Mouse (Mus musculus): ENCODE measurements around the gene Ccdc85b. TPM values are rescaled to one million over a fixed set of nuclear protein-coding genes. Genes with fewer than 3 reads are reported as not detected.

Gene Ccdc85b
- polyA plus RNA-seq, 1 experiment from 2014 or later: 12.9 TPM

DNA sequence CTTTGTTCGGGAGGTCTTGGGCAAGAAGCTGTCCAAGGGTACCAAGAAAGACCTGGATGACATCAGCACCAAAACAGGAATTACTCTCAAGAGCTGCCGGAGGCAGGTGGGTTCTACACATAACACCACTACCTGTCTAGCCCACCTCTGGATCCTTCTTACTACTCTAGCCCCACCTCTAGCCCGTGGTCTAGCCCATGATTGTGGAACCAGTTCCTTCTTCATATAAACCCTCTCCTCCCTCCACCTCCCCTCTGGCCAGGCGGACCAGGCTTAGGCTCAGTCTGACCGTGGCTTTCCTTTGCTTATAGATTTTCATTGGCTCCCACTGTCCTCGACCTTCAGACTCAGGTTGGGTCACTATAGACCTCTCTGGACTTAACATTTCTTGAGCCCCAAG is 3.7 kb upstream of the Ccdc85b start:
- Histone ChIP-seq H3K4me1 (peaks cover 27% of the 10 kb centered on the region), H3K9me3 (no peaks in the 10 kb centered on the region), H3K4me2 (replicated peaks) (peak overlapping the region; percentile 94), H3K27me3 (replicated peaks) (no peaks in the 10 kb centered on the region; the same call in 1 of the 2 replicates), H3K9ac (peak overlapping the region; percentile 78; the same call in 1 of the 2 replicates), H3K4me3 (peak overlapping the region; percentile 73), H3K36me3 (peaks cover 28% of the 10 kb centered on the region), H3K27ac (no peak overlapping the region)
- no peak for ATAC-seq (ENCODE audit: low FRiP score, low read depth)
- WGBS: 89% methylated on average over 6 of the region's 6 CpGs

DNA sequence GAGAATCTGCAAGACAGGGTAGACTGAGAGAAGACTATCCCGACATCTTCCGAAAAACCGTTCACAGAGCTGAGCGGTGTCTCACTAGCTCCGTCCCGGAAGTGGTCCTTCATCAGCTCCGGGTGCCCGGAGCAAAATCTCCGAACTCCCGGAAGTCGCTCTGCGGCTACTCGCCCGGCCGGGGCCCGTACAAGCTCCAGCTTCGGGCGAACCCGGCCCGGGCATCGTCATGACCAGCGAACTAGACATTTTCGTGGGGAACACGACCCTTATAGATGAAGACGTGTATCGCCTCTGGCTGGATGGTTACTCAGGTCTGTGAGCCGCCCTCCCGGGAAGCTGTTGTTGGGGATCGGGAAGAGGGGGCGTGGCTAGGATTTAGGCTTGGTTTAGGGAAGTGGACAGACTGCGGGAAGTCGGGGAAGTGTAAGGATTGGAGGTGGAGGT is 2.8 kb upstream of the Ccdc85b start, which contains the start of gene Fibp:
Gene Fibp (plus strand): TSS at position 151 of the 447 bp plus-strand sequence.
- Histone ChIP-seq H3K36me3 (peaks cover 19% of the 10 kb centered on the region), H3K4me1 (peaks cover 37% of the 10 kb centered on the region), H3K9me3 (no peaks in the 10 kb centered on the region), H3K4me3 (peak within 1 kb of the TSS; percentile 73), H3K27ac (no peak within 1 kb of the TSS), H3K9ac (peak within 1 kb of the TSS; percentile 78), H3K4me2 (replicated peaks) (peak within 1 kb of the TSS; percentile 94), H3K27me3 (replicated peaks) (no peaks in the 10 kb centered on the region; the same call in 1 of the 2 replicates)
- WGBS: under 1% methylated on average over 32 of the region's 32 CpGs
- peak; percentile 54; the same call in 1 of the 2 replicates for ATAC-seq (ENCODE audit: low FRiP score, low read depth)

DNA sequence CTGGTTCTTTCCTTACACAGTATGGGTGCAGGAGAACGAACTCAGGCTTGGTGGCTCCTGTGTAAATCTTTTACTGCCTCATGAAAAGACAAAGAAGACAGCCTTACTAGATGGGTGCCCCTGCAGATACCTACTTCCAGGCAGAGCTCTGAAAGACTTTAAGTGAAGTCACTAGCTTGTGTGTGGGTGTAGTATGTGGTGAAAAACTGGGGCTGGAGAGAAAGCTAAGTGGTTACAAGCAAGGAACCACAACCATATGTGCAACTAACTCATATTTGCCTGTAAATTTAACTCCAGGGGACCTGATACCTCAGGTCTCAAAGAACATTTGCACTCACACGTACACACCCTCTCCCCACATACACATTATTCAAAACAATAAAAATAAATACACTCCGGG is 2.2 kb upstream of the Ccdc85b start:
- Histone ChIP-seq H3K4me3 (peak overlapping the region; percentile 73), H3K9me3 (no peaks in the 10 kb centered on the region), H3K4me1 (peaks cover 43% of the 10 kb centered on the region), H3K27me3 (replicated peaks) (no peaks in the 10 kb centered on the region; the same call in 1 of the 2 replicates), H3K27ac (no peak overlapping the region), H3K9ac (peak overlapping the region; percentile 78), H3K4me2 (replicated peaks) (peak overlapping the region; percentile 94), H3K36me3 (peaks cover 13% of the 10 kb centered on the region)
- 22% methylated on average over 3 of the region's 3 CpGs for WGBS
- ATAC-seq (ENCODE audit: low FRiP score, low read depth): no peak

DNA sequence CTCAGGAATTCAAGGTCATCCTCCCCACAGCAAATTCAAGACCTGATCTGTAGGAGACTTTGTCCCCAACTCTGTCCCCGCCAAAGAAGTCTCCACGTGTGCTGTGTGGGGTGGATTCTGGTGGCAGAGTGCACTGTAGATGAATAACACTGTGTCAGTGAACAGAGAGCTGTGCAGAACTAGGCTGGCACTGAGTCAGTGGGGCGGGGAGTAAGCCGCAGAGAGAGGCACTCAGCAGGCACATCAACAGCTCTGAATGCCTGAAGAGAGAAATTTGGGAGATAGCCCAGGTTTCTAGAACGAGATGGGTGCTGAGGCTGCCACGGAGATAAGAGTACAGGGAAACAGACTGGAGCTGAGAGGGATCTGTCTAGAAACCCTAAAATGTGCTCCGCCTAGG is 1.3 kb upstream of the Ccdc85b start:
- Histone ChIP-seq H3K27ac (no peak overlapping the region), H3K36me3 (peaks cover 19% of the 10 kb centered on the region), H3K4me1 (peaks cover 42% of the 10 kb centered on the region), H3K27me3 (replicated peaks) (no peaks in the 10 kb centered on the region; the same call in 1 of the 2 replicates), H3K9me3 (no peaks in the 10 kb centered on the region), H3K9ac (no peak overlapping the region), H3K4me3 (no peak overlapping the region), H3K4me2 (replicated peaks) (no peak overlapping the region)
- WGBS: 71% methylated on average over 7 of the region's 7 CpGs
- ATAC-seq (ENCODE audit: low FRiP score, low read depth): no peak

DNA sequence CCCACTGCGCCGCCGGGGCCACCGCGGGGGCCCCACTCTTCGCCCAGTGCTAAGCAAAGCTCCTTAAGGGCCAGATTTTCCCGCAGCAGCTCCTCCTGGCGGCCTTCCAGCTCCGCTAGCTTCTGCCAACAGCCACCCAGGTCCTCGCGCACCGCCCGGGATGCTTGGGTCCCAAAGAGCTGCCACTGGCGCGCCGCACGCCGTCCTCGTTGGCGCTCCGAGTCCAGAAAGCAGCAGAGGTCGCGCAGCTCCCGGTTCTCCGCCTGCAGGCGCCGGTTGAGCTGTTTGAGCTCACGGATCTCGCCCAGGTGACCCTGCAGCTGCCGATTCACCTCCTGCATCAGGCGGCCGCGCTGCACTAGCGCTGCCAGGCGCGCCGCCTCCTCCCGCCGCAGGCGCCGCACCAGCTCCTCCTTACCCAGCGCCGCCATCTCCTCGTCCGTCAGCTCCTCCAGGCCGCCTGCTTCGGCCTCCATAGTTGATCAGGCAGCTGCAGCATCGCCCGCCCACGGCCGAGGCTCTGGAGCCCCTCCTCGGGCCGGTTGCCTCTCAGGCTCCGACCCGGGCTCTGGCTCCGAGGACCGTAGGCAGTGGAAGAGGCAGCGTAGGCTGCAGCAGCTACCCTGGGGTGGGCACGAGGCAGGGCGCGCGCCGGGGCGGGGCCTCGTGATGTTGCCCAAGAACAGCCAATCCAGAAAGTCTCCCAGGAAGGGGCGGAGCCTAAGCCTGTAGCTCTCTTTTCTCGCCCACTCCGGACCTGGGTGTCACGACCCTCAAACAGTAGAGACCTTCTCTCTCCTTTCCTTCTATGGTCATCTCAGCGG is 560 bp downstream of the Ccdc85b start:
- Histone ChIP-seq H3K27me3 (replicated peaks) (no peaks in the 10 kb centered on the region; the same call in 1 of the 2 replicates), H3K4me2 (replicated peaks) (peak overlapping the region; percentile 99)

DNA sequence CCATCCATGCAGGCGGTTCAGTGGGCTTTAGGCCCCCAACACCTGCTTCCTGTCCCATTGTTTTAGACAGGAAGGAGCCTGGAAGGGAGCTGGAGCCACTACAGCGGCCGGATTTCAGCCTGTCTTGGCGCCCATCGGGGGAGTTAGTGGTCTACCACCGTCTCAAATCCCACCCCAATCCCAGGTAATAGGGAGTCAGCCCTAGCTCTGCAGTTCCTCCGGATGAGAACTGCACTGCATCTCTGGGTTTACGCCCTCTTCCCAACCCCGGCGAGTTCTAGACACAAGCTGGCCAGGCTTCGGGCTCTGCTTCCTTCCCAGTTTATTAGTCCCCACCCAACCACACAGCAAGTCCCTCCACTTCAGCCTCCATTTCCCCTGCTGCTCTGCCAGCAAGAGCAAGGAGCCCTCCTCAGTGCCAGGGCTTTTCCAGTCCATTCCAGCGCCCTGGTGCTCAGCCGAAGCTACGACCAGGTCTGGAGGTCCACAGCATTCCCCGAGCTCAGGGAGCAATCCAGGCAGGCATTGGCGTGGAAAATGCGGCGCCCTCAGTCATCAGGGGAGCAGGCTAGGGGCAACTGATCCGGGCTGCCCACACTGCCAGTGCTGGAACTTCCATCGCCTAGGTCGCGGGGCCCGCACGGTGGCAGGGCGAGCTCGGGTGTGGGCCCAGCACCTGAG is 1.3 kb downstream of the Ccdc85b start:
- H3K4me1 ChIP-seq: peaks cover 35% of the 10 kb centered on the region
- ATAC-seq (ENCODE audit: low FRiP score, low read depth): no peak

More for the DNA sequence above, 560 bp downstream of the Ccdc85b start:
- Histone ChIP-seq H3K4me1 (peaks cover 37% of the 10 kb centered on the region), H3K4me3 (peak overlapping the region; percentile 77), H3K27ac (peak overlapping the region; percentile 93), H3K9ac (peak overlapping the region; percentile 88), H3K9me3 (no peaks in the 10 kb centered on the region), H3K36me3 (peaks cover 10% of the 10 kb centered on the region; the same call in 1 of the 2 replicates)
- WGBS: under 1% methylated on average over 70 of the region's 70 CpGs
- peak; percentile 85 for ATAC-seq (ENCODE audit: low FRiP score, low read depth)

DNA sequence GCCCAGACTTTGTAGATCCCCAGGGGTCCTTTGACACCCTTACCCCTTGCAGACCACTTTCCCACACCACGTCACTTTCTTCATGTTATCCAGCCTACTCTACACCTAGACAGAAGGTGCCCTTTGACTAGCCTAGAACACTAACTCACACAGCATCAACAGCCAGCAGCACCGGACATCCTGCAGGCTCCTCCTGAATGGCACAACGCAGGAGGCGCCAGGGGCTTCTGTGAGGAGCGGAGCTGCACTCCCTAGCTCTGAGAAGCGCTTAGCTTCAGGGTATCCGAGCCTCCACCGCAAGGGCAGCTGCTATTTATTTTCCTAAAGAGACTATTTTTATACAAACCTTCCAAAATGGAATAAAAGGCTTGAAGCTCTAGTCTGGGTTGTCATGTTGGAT is 2.1 kb downstream of the Ccdc85b start:
- WGBS: 73% methylated on average over 8 of the region's 8 CpGs
- Histone ChIP-seq H3K4me1 (peaks cover 29% of the 10 kb centered on the region), H3K27ac (no peak overlapping the region), H3K9me3 (no peaks in the 10 kb centered on the region), H3K4me3 (peak overlapping the region; percentile 77), H3K9ac (peak overlapping the region; percentile 88), H3K36me3 (peaks cover 10% of the 10 kb centered on the region; the same call in 1 of the 2 replicates), H3K27me3 (replicated peaks) (peaks cover 3% of the 10 kb centered on the region), H3K4me2 (replicated peaks) (peak overlapping the region; percentile 99)
- no peak for ATAC-seq (ENCODE audit: low FRiP score, low read depth)

More for the DNA sequence above, 1.3 kb downstream of the Ccdc85b start:
- Histone ChIP-seq H3K4me3 (peak overlapping the region; percentile 77), H3K9ac (peak overlapping the region; percentile 88), H3K27ac (peak overlapping the region; percentile 93), H3K4me2 (replicated peaks) (peak overlapping the region; percentile 99), H3K36me3 (peaks cover 10% of the 10 kb centered on the region; the same call in 1 of the 2 replicates), H3K27me3 (replicated peaks) (no peaks in the 10 kb centered on the region; the same call in 1 of the 2 replicates), H3K9me3 (no peaks in the 10 kb centered on the region)
- WGBS: 4% methylated on average over 26 of the region's 26 CpGs

DNA sequence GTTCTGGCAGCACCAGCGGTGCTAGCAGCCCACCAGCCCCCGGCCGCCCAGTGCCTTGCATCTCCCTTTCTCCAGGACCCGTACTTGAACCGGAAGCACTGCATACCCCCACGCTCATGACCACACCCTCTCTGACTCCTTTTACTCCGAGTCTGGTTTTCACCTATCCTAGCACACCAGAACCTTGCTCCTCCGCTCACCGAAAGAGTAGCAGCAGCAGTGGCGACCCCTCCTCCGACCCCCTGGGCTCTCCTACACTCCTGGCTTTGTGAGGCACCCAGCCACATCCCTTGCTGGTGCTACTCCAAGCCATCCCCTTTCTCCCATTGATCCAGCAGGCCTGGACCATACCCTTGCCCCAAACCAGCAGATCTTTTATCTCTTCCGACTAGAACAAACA is 2.7 kb downstream of the Ccdc85b start:
- H3K36me3 ChIP-seq: peaks cover 10% of the 10 kb centered on the region; the same call in 1 of the 2 replicates
- peak overlapping the region; percentile 99 for H3K4me2 ChIP-seq (replicated peaks)
- H3K27ac ChIP-seq: no peak overlapping the region
- peak overlapping the region; percentile 88; the same call in 1 of the 2 replicates for H3K9ac ChIP-seq
- peaks cover 27% of the 10 kb centered on the region for H3K4me1 ChIP-seq
- H3K27me3 ChIP-seq (replicated peaks): peaks cover 8% of the 10 kb centered on the region
- no peaks in the 10 kb centered on the region for H3K9me3 ChIP-seq
- no peak overlapping the region for H3K4me3 ChIP-seq
- WGBS: 86% methylated on average over 12 of the region's 12 CpGs
- ATAC-seq (ENCODE audit: low FRiP score, low read depth): no peak

DNA sequence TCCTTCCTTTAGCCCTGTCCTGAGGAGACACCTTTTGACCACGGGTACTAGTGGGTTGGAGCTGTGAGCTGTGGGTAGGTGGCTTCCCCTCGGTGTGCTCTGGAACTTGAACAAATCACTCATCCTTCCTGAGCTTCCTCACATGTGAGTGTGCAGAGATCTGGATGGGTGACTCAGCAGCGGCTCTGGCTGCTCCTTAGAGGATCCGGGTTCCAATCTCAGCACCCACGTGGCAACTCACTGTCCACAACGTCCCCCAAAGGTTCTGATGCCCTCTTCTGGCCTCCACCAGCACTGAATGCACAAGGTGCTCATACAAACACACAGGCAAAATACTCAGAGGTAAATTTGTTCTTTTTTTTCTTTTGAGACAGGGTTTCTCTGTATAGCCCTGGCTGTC is 5.9 kb downstream of the Ccdc85b start:
- Histone ChIP-seq H3K9ac (no peak overlapping the region), H3K36me3 (peaks cover 10% of the 10 kb centered on the region; the same call in 1 of the 2 replicates), H3K4me2 (replicated peaks) (no peak overlapping the region), H3K27ac (no peak overlapping the region), H3K9me3 (no peaks in the 10 kb centered on the region), H3K4me3 (no peak overlapping the region), H3K27me3 (replicated peaks) (peaks cover 41% of the 10 kb centered on the region), H3K4me1 (peaks cover 39% of the 10 kb centered on the region)
- WGBS: 87% methylated on average over 6 of the region's 6 CpGs
- ATAC-seq (ENCODE audit: low FRiP score, low read depth): no peak

DNA sequence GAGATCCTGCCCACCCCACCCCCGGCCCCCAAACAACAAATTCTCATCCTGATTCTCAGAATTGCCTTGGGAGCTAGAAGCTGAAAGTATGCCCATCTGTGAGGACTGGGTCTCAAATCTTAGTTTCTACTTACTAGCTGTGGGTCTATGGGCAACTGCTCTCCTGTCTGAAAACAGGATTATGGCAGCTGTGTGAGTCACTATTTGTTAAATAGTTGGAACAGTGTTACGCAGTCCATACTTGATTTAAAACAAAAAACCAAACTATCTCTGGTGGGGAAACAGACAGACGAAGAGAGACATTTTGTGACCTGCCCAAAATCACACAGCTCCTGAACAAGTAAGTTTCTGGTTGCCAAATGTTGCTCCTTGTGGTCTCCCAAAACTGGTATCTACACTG is 8.0 kb downstream of the Ccdc85b start:
- no peak overlapping the region for H3K9ac ChIP-seq
- 90% methylated on average over 3 of the region's 3 CpGs for WGBS
- no peak for ATAC-seq (ENCODE audit: low FRiP score, low read depth)
- H3K9me3 ChIP-seq: no peaks in the 10 kb centered on the region
- no peak overlapping the region for H3K4me2 ChIP-seq (replicated peaks)
- peaks cover 60% of the 10 kb centered on the region for H3K27me3 ChIP-seq (replicated peaks)
- H3K36me3 ChIP-seq: peaks cover 9% of the 10 kb centered on the region; the same call in 1 of the 2 replicates
- peaks cover 18% of the 10 kb centered on the region for H3K4me1 ChIP-seq
- no peak overlapping the region for H3K27ac ChIP-seq
- no peak overlapping the region for H3K4me3 ChIP-seq

DNA sequence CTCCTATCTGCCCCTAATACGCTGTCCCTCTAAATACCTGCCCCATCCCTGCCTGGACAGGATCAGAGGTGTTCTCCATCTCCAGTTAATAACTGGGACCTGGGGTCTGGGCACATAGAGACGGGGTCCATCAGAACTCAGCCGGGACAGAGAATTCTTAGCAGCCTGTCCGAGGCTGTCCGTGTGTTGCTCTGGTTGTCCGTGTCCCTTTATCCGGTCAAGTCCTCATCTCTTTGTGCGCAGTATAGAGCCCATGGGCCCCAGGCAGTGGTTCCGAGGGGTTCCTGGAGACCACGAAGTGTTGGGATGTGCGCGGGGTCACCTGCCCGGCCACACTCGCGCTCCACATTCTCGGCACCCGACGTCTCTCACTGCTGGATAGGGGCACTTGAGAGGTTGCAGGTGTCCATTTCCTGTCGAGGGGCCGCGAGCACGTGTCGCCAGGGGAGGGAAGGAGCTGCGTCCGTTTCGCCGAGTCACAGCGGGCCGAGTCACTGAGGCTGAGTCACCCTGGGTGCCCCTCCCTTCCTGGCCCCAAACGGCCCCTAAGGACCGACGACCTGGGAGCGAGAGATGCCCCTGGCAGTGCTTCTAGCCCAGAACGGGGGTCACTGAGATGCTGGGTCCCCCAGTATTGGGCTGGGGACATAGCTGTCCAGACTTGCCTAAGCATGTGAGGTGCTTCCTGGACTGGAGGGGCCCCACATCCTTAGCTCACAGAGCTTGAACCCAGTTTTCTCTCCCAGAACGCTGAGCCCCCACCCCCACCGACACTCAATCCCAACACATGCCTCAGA is 9.1 kb downstream of the Ccdc85b start:
- Histone ChIP-seq H3K9ac (peak overlapping the region; percentile 54; the same call in 1 of the 2 replicates), H3K36me3 (no peaks in the 10 kb centered on the region), H3K9me3 (no peaks in the 10 kb centered on the region), H3K4me2 (replicated peaks) (peak overlapping the region; percentile 95), H3K4me3 (peak overlapping the region; percentile 34), H3K27ac (no peak overlapping the region), H3K27me3 (replicated peaks) (peaks cover 60% of the 10 kb centered on the region), H3K4me1 (peaks cover 16% of the 10 kb centered on the region)
- no peak for ATAC-seq (ENCODE audit: low FRiP score, low read depth)
- whole genome bisulfite sequencing: 7% methylated on average over 36 of the region's 36 CpGs

Data from neural tube, embryonic 12.5 days (tissue).